Mouse (Mus musculus) neutrophil, adult 59 days (primary cell): ENCODE measurements around the gene AC131692.1. TPM values are rescaled to one million over a fixed set of nuclear protein-coding genes. Genes with fewer than 3 reads are reported as not detected.

ENCODE experiments used
- total RNA-seq, 2 experiments: library from RNA; stranded (reverse); gene quantifications; 1 replicate in 1 of 2; 2 replicates in 1 of 2; pipeline ENCODE4 v1.2.4; 2023

The AC131692.1 gene
- total RNA-seq: 1 to 10 TPM; 1.1 to 1.9 TPM

DNA sequence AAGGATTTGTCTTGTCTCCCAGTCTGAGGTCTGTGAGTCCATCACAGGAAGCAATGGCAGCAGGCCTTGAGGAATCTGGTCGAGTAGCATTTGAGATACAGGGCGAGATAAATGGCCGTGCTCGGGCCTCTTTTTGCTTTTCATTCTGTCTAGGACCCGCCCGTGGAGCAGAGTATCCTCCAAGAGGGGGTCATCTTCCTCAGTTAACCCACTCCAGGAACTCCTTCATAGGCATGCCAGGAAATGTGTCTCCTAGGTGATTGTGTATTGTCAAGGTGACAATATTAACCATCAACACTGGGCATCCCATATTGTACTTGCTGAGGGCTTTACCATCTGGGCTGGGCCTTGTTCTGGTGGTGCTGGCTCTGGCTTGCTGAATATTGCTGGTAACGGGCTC lies at the start of gene AC131692.1:
Gene AC131692.1 (plus strand): TSS at position 301 of the 400 bp plus-strand sequence.

GRCm38 (mm10) chr19:6046294-6047153 lies 47.7 kb upstream of the AC131692.1 start, which contains the start of gene Syvn1:
Gene Syvn1, plus strand, starts transcription at chr19:6046576.

DNA sequence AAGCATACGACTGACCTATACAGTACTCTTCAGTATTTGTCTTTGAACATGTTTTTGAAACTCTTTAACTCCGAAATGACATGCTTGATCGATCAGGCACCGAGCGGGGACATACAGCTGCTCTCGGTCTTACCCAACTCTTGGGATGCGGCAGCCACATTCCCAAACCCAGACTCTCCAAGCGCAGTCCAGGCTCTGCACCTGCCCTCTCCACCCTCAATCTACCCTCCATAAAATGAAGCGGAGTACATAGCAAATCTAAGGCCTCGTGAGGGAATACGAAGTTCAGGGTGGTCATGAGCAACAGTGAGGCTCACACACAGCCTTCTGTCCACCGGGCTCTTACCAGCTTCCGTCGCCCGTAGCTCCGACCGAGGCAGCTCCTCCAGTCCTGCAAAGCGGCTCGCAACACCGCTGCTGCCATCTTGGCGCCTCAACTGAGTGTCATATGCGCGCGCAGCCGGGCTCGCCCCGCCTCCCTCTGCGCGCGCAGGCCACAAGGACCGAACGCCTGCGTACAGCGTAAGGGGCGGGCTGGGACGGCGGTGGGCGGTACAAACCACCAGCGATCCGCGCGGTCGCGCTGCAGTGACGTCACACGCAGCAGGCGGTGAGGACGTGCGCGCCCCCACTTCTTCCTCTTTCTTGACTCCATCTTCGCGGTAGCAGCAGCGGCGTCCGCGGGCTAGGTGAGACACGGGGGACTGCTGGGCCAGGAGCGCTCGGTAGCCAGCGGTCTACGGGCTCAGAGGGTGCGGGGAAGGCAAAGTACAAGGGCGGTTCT lies 36.7 kb upstream of the AC131692.1 start, which contains the start of the genes Mrpl49 and Fau:
Gene Mrpl49 (minus strand): TSS at position 473 of the 784 bp plus-strand sequence.
Gene Fau (plus strand): TSS at position 532 of the 784 bp plus-strand sequence.

DNA sequence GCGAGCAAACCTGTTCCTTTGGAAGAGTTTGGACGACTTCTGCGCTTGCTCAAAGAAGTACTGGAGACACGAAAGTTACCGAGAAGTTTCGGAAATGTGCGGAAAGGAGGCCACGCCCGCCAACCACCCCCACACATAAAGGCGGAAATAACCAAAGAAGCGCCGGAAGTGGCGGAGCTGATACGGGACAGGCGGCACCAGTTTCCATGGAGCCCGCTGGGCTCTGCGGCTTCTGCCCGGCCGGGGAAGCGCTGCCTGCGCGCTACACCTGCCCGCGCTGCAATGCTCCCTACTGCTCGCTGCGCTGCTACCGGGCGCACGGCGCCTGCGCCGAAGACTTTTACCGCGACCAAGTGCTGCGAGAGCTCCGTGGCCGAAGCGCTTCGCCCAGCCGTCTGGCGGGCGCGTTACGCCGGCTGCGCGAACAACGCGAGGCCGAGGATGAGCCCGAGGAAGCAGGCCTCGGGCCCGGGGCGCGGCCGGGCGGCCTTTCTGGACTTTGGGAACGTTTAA lies 33.1 kb upstream of the AC131692.1 start, which contains the start of gene Znhit2:
Gene Znhit2 (plus strand): TSS at position 172 of the 513 bp plus-strand sequence.

DNA sequence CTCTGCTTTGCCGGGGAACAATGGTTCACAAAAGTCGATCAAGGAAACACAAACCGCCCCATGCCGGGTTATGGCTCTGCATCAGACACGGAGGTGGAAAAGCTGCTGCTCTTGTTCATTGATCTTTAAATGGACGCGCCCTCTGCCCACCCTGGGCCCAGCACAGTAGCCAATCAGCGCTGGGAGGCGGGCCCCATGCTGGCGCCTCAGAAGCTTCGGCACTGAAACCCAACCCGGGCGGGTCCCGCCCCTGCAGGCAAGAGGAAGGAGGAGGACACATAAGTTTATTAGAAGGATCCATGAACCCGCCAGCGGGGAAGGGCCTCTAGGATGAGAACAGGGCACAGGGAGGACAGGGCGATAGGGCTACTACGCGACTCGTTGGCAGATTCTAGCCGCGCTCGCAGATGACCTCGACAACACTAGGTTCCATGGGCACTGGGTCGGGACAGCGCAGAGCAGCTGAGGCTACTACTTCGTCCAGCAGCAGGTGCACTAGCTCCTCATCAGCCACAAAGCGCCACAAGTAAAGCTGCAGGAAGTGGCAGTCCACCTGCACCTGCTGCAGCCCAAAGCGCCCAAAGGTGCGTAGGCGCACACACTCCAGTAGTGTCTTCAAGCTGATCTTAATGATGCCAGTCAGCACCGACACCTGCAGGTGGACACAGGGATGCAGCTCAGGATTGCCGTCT lies 26.3 kb upstream of the AC131692.1 start, which contains the start of gene Tm7sf2:
Gene Tm7sf2 (minus strand): TSS at position 650 of the 692 bp plus-strand sequence.

DNA sequence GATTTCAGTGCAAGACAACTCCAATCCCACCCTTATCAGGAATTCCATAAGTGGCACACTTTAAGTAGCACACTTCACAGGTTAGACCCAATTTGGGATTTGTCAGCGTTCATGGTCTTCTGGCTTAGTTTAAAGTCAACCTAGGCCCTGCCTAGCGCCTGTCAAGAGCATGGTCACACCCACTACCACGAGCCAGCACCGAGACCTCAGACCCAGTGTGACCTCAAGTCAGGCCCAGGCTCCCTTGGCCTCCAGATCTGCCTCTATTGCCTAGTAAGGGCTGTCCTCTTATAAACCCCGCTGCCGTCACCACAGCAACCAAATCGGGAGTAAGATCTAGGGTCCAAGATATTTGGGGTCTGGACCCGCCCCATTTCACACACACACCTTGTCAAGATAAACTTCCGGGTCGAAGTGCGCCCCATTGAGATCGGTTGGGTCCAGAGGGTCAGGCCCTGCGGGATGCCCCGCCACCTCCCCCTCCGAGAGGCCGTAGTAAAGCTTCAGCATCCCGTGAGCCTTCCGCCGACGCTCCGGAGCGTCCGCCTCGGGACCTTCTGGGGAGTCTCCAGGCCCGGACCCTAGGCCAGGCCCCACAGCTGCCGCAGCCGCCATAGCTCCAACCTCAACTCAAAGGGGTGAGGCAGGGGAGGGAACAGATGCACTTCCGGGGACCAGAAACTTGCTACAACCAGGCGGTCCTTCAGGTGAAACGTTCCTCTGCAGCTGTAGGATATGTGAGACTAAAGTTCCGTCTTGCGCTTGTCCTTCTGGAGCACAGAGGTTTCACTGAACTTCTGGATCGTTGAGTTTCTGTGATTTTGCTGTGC lies 17.4 kb upstream of the AC131692.1 start, which contains the start of gene Vps51:
Gene Vps51 (minus strand): TSS at position 668 of the 830 bp plus-strand sequence.

DNA sequence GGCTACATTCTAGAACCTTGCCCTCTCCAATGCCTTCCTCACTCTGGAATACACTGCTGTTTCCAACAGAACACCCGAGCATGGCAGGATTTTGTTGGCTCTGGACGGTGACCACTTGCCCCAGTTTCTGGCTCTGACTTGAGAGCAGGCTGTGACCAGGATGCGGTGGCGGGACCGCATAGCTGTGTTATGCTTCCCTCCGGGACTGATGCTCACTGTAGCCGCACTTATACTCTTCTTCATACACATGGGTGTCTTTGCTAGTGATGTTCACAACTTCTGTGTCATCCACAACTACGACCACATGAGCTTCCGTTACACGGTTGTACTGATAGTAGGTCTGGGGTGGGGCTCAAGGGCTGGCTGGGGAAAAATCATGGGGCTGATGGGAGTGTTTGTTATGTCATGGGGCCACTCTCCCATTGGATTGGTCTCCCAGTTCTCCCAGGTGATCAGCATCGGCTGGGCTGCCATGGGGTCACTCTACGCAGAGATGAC lies 14.2 kb upstream of the AC131692.1 start, which contains the start of gene Tmem262:
Gene Tmem262 (plus strand): TSS at position 51 of the 498 bp plus-strand sequence.

GRCm38 (mm10) chr19:6082156-6082555 lies 12.1 kb upstream of the AC131692.1 start, which contains the start of gene Gm28374:
Gene Gm28374, minus strand, starts transcription at chr19:6082256.

DNA sequence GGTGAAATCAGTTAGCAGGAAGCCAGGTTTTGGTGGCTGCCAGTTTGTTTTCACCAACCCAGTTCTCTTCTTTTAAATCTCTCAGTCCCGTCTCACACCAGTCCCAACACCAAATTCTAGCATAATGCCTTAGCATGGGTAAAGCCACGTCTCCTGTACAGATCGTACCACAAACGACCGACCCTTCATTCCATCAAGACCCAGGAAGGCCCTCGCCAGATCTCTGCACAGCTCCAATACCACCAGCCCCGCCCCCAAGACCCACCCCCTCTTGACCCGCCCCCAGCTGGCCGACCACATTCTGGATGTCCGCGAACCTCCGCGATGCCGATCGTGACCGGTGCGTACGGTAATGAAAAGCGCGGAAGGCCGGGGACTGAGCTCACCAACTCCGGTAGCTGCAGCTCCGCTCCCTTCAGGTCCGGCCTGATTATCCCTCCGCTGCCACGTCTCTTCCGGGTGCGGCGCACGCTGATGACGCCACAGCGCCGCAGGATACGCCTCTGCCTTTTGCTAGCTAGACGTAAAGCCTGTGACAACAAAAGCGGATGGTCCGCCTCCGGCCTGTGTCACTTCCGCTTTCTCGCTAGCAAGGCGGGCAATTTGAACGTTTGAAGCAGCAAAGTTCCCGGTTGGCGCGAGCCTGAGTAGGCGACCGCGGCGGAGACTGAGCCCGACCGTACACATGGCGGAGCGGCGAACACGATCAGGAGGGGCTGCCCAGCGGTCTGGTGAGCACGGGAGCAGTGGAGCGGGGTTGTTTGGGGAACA lies 9.6 kb upstream of the AC131692.1 start, which contains the start of the genes Zfpl1 and Cdca5:
Gene Zfpl1 (minus strand): TSS at position 479 of the 771 bp plus-strand sequence.
Gene Cdca5 (plus strand): TSS at position 506 of the 771 bp plus-strand sequence.

GRCm38 (mm10) chr19:6105586-6105985 lies 11.4 kb downstream of the AC131692.1 start, which contains the start of gene Naaladl1:
Gene Naaladl1, plus strand, starts transcription at chr19:6105782.

GRCm38 (mm10) chr19:6117986-6118676 lies 23.9 kb downstream of the AC131692.1 start, which contains the start of gene Sac3d1:
Gene Sac3d1, minus strand, starts transcription at chr19:6118650.

GRCm38 (mm10) chr19:6127760-6128341 lies 33.6 kb downstream of the AC131692.1 start, which contains the start of gene Snx15:
Gene Snx15, minus strand, starts transcription at chr19:6128304.

DNA sequence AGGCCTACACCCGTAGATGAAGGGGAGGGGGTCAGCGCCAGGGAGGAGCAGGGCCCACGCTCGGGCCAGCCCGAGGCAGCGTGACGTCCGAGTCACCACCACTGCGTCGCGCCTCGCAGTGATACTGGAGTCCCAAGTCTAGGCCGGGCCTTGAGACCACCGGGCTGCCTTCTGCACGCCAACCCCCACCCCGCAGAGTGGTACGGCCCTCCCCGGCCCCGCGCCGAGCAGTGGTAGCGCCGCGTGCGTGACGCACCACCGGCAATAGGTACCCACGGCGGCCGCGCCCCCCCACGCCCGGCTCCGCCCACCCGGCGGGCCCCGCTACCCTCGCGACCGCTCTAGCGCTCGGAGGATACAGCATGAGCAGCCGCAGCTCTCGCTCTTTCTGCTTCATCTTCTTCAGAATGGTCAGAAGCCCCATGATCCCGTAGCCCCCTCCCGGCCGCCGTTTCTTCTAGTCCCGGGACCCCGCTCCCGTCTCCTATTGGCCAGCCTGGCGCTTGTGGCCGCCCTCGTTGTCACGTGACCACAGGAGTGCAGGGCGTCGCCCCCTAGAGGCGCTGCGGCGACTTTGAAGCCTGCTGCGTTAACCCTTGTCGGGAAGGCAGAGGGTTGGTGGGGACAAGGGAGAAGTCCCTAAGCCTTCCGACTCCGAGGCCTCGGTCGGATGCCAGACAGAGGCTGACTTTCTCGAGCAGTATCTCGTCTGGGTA lies 46.6 kb downstream of the AC131692.1 start, which contains the start of gene Batf2:
Gene Batf2 (plus strand): TSS at position 306 of the 716 bp plus-strand sequence.

DNA sequence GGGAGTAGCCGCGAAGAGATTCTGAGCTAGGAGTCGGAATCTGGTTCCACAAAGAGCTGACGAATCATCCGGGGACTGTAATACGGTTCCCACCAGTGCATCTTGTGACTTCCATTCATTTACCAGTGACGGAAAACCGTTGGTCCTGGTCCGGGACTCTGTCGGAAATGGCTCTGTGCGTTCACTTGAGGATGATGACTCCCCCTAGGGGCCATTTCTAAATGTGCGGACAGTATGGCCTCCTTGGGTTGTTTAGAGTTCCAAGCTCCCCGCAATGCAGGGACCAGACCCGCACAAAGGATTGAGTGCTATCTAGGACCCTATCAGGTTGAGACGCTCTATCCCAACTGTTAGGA lies 47.2 kb downstream of the AC131692.1 start, which contains the start of gene Arl2:
Gene Arl2 (minus strand): TSS at position 155 of the 356 bp plus-strand sequence.

